Mouse (Mus musculus) kidney, adult 2 months (tissue): ENCODE data around the gene Ube2e3. TPM values are rescaled to one million over a fixed set of nuclear protein-coding genes. Genes with fewer than 3 reads are reported as not detected.

Source experiments
- DNase-seq: peaks from one replicate; pipeline ENCODE4 v3.0.0; 2021
- H3K27ac ChIP-seq: fragments of 200-500 bp; 2 replicates; pipeline ENCODE4 v1.5.1; 2012; ENCODE audit warnings: low read depth, low read length, control low read depth, inconsistent platforms; ENCODE audit not compliant: insufficient read depth
- H3K27me3 ChIP-seq: fragments of 200-500 bp; replicated peaks from 2 replicates; pipeline ENCODE4 v1.6.1; 2012; ENCODE audit warnings: mild to moderate bottlenecking, moderate library complexity, low read length, inconsistent platforms; ENCODE audit not compliant: control insufficient read depth, insufficient read depth
- H3K36me3 ChIP-seq: fragments of 200-500 bp; 2 replicates; pipeline ENCODE4 v1.6.1; 2012; ENCODE audit warnings: mild to moderate bottlenecking, moderate library complexity, low read length, inconsistent platforms; ENCODE audit not compliant: control insufficient read depth, insufficient read depth
- H3K4me1 ChIP-seq: fragments of 200-500 bp; 2 replicates; pipeline ENCODE4 v1.6.1; 2011; ENCODE audit warnings: low read length; ENCODE audit not compliant: control insufficient read depth, insufficient read depth
- H3K4me3 ChIP-seq: fragments of 200-500 bp; 2 replicates; pipeline ENCODE4 v1.5.1; 2011; ENCODE audit warnings: mild to moderate bottlenecking, low read depth, low read length, control low read depth; ENCODE audit not compliant: insufficient read depth
- CTCF ChIP-seq: fragments of 200-500 bp; conservative IDR thresholded peaks from 2 replicates; pipeline ENCODE4 v1.5.1; 2011; ENCODE audit warnings: low read depth, mild to moderate bottlenecking, control low read depth, low read length, moderate library complexity, mixed read lengths; ENCODE audit not compliant: insufficient read depth, insufficient read length
- POLR2A ChIP-seq: fragments of 200-500 bp; IDR thresholded peaks from one replicate; pipeline ENCODE4 v1.6.1; 2011; ENCODE audit warnings: low read depth, low read length, control low read depth
- WGBS: fragments of 180-500 bp; shearing (Covaris S2); methylation state at CpG from one replicate; pipeline ENCODE4 v1.1.7; 2018; 5-methylcytosine and 5-hydroxymethylcytosine counted together
- polyA plus RNA-seq: library from polyadenylated mRNA; depleted of rRNA; stranded (reverse); fragments of >200 nt; gene quantifications from 2 replicates; pipeline ENCODE4 v1.2.3, GENCODE M21; 2012

Gene Ube2e3
- polyA plus RNA-seq, 1 experiment: 25.2 TPM

GRCm38 (mm10) chr2:78961023-78961422 is 93.1 kb downstream of the Ube2e3 start:
- TF ChIP-seq CTCF (no peak), POLR2A (no peak)
- H3K4me1 ChIP-seq: no peaks in the 10 kb centered on the region
- H3K4me3 ChIP-seq: no peak overlapping the region
- WGBS: 86% methylated on average over 7 of the region's 7 CpGs
- H3K36me3 ChIP-seq: no peaks in the 10 kb centered on the region
- DNase-seq: no peak
- no peaks in the 10 kb centered on the region for H3K27me3 ChIP-seq
- H3K27ac ChIP-seq: no peak overlapping the region

GRCm38 (mm10) chr2:78961580-78961979 is 93.7 kb downstream of the Ube2e3 start:
- Histone ChIP-seq H3K27me3 (no peaks in the 10 kb centered on the region), H3K27ac (no peak overlapping the region), H3K36me3 (no peaks in the 10 kb centered on the region), H3K4me1 (no peaks in the 10 kb centered on the region), H3K4me3 (no peak overlapping the region)
- no peak for DNase-seq
- TF ChIP-seq POLR2A: no peak
- TF ChIP-seq CTCF: no peak
- 58% methylated on average over 7 of the region's 7 CpGs for WGBS

- Histone ChIP-seq H3K27ac (no peak overlapping the region), H3K4me3 (no peak overlapping the region), H3K27me3 (no peaks in the 10 kb centered on the region), H3K4me1 (no peaks in the 10 kb centered on the region), H3K36me3 (no peaks in the 10 kb centered on the region)
- TF ChIP-seq CTCF: no peak
- TF ChIP-seq POLR2A: no peak
- no peak for DNase-seq
- 93% methylated on average over 2 of the region's 2 CpGs for WGBS
Measured at GRCm38 (mm10) chr2:78964995-78965394, 97.1 kb downstream of the Ube2e3 start.

- H3K4me3 ChIP-seq: no peak overlapping the region
- no peak overlapping the region for H3K27ac ChIP-seq
- DNase-seq: no peak
- H3K36me3 ChIP-seq: no peaks in the 10 kb centered on the region
- no peaks in the 10 kb centered on the region for H3K27me3 ChIP-seq
- no peak for TF ChIP-seq POLR2A
- no peak for TF ChIP-seq CTCF
- WGBS: 65% methylated on average over 6 of the region's 6 CpGs
- H3K4me1 ChIP-seq: no peaks in the 10 kb centered on the region
Measured at GRCm38 (mm10) chr2:78965396-78965795, 97.5 kb downstream of the Ube2e3 start.

DNA sequence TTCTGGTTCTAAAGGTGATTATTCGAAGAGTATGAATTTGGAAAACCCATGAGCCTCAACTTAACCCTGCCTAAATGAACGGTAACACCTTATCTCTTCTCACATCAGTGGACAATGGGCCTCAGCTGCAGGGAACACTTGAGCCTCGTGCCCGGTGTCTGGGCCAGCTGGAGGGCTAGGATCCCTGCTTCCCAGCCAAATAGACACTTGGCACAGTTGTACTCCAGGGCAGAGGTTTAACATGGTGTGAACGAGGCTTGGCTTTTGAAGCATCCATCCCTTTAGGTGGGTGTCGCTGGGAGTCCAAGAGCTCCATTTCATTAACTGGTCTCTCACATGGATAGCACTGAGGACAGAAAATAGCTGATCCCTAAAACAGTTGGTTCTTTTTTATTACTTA is 102.2 kb downstream of the Ube2e3 start:
- H3K27ac ChIP-seq: no peak overlapping the region
- no peaks in the 10 kb centered on the region for H3K4me1 ChIP-seq
- H3K36me3 ChIP-seq: no peaks in the 10 kb centered on the region
- no peak for DNase-seq
- 72% methylated on average over 6 of the region's 6 CpGs for WGBS
- no peak for TF ChIP-seq CTCF
- no peak for TF ChIP-seq POLR2A
- H3K27me3 ChIP-seq: no peaks in the 10 kb centered on the region
- H3K4me3 ChIP-seq: no peak overlapping the region
